Mouse (Mus musculus) midbrain, embryonic 12.5 days (tissue): ENCODE data around the gene Kcna3. TPM values are rescaled to one million over a fixed set of nuclear protein-coding genes. Genes with fewer than 3 reads are reported as not detected.

Experiments
- ATAC-seq: fragments of 200-750 bp; cut with Nextera tagmentation; 2 replicates; pipeline ENCODE4 v1.8.0; 2017; ENCODE audit warnings: low read depth, moderate TSS enrichment, moderate library complexity; ENCODE audit not compliant: low FRiP score
- H3K27ac ChIP-seq: fragments of 300-500 bp; sonication (generic); replicated peaks from 2 replicates; pipeline ENCODE4 v1.5.1; 2016; ENCODE audit warnings: mild to moderate bottlenecking
- H3K27me3 ChIP-seq: fragments of 300-500 bp; sonication (generic); 2 replicates; pipeline ENCODE4 v1.6.1; 2016; ENCODE audit warnings: mild to moderate bottlenecking
- H3K36me3 ChIP-seq: fragments of 300-500 bp; sonication (generic); 2 replicates; pipeline ENCODE4 v1.6.1; 2016
- H3K4me1 ChIP-seq: fragments of 300-500 bp; sonication (generic); 2 replicates; pipeline ENCODE4 v1.6.1; 2016
- H3K4me2 ChIP-seq: fragments of 300-500 bp; sonication (generic); replicated peaks from 2 replicates; pipeline ENCODE4 v1.6.1; 2016; ENCODE audit warnings: mild to moderate bottlenecking, moderate library complexity
- H3K4me3 ChIP-seq: fragments of 300-500 bp; sonication (generic); 2 replicates; pipeline ENCODE4 v1.5.1; 2016; ENCODE audit warnings: mild to moderate bottlenecking
- H3K9ac ChIP-seq: fragments of 300-500 bp; sonication (generic); replicated peaks from 2 replicates; pipeline ENCODE4 v1.6.1; 2016; ENCODE audit warnings: mild to moderate bottlenecking, moderate library complexity
- H3K9me3 ChIP-seq: fragments of 300-500 bp; sonication (generic); 2 replicates; pipeline ENCODE4 v1.6.1; 2016; ENCODE audit warnings: mild to moderate bottlenecking
- WGBS: fragments of 180-500 bp; shearing (Covaris S2); methylation state at CpG from one replicate; pipeline ENCODE4 v1.1.7; 2016; 5-methylcytosine and 5-hydroxymethylcytosine counted together
- polyA plus RNA-seq: library from polyadenylated mRNA; unstranded; fragments of >200 nt; fragmentation: Nextera tagmentation; extraction: Ambion mirVana; gene quantifications from 2 replicates; pipeline ENCODE4 v1.2.1, GENCODE M21; 2016

Kcna3 gene
- polyA plus RNA-seq, 1 experiment from 2014 or later: 8.9 TPM

- H3K27me3 ChIP-seq: no peaks in the 10 kb centered on the region
These were observed 31.3 kb downstream of the Kcna3 start for GRCm38 (mm10) chr3:107067245-107067644.

GRCm38 (mm10) chr3:107073863-107074262 lies 37.9 kb downstream of the Kcna3 start:
- no peak overlapping the region for H3K4me2 ChIP-seq
- H3K4me3 ChIP-seq: no peak overlapping the region

More at GRCm38 (mm10) chr3:107067245-107067644, 31.3 kb downstream of the Kcna3 start:
- H3K4me1 ChIP-seq: 0 out of 2 replicates have a peak, but pooled peaks cover 2% of the 10 kb centered on the region
- ATAC-seq: no peak
- no peak overlapping the region for H3K9ac ChIP-seq
- no peaks in the 10 kb centered on the region for H3K9me3 ChIP-seq
- no peak overlapping the region for H3K4me3 ChIP-seq
- WGBS: 77% methylated on average over 6 of the region's 6 CpGs
- peak overlapping the region; percentile 39; the same call in 1 of the 2 replicates for H3K27ac ChIP-seq
- no peak overlapping the region for H3K4me2 ChIP-seq
- no peaks in the 10 kb centered on the region for H3K36me3 ChIP-seq

GRCm38 (mm10) chr3:107075705-107076104 lies 39.7 kb downstream of the Kcna3 start:
- Histone ChIP-seq H3K36me3 (no peaks in the 10 kb centered on the region), H3K27me3 (no peaks in the 10 kb centered on the region), H3K4me2 (no peak overlapping the region), H3K27ac (no peak overlapping the region), H3K4me3 (no peak overlapping the region), H3K9ac (no peak overlapping the region), H3K9me3 (no peaks in the 10 kb centered on the region), H3K4me1 (no peaks in the 10 kb centered on the region)
- no peak for ATAC-seq
- 80% methylated on average over 1 of the region's 1 CpGs for WGBS

More at GRCm38 (mm10) chr3:107073863-107074262, 37.9 kb downstream of the Kcna3 start:
- H3K36me3 ChIP-seq: no peaks in the 10 kb centered on the region
- 68% methylated on average over 2 of the region's 2 CpGs for WGBS
- H3K4me1 ChIP-seq: no peaks in the 10 kb centered on the region
- H3K9ac ChIP-seq: no peak overlapping the region
- no peak overlapping the region for H3K27ac ChIP-seq
- no peaks in the 10 kb centered on the region for H3K27me3 ChIP-seq
- ATAC-seq: no peak
- H3K9me3 ChIP-seq: no peaks in the 10 kb centered on the region

- Histone ChIP-seq H3K27ac (no peak overlapping the region), H3K9ac (no peak overlapping the region), H3K4me1 (no peaks in the 10 kb centered on the region), H3K36me3 (no peaks in the 10 kb centered on the region), H3K4me3 (no peak overlapping the region), H3K4me2 (no peak overlapping the region), H3K27me3 (no peaks in the 10 kb centered on the region), H3K9me3 (no peaks in the 10 kb centered on the region)
- ATAC-seq: no peak
- 84% methylated on average over 3 of the region's 3 CpGs for WGBS
These were observed 40.7 kb downstream of the Kcna3 start for GRCm38 (mm10) chr3:107076658-107077057.

- H3K36me3 ChIP-seq: no peaks in the 10 kb centered on the region
- H3K4me3 ChIP-seq: no peak overlapping the region
- H3K9ac ChIP-seq: no peak overlapping the region
- no peak overlapping the region for H3K4me2 ChIP-seq
- H3K27ac ChIP-seq: no peak overlapping the region
- no peaks in the 10 kb centered on the region for H3K9me3 ChIP-seq
- no peaks in the 10 kb centered on the region for H3K27me3 ChIP-seq
- 86% methylated on average over 2 of the region's 2 CpGs for WGBS
- H3K4me1 ChIP-seq: no peaks in the 10 kb centered on the region
- ATAC-seq: no peak
These were observed 41.1 kb downstream of the Kcna3 start for GRCm38 (mm10) chr3:107077101-107077500.

GRCm38 (mm10) chr3:107080803-107081202 lies 44.8 kb downstream of the Kcna3 start:
- ATAC-seq: no peak
- H3K27me3 ChIP-seq: no peaks in the 10 kb centered on the region
- no peak overlapping the region for H3K9ac ChIP-seq
- no peaks in the 10 kb centered on the region for H3K4me1 ChIP-seq
- H3K36me3 ChIP-seq: no peaks in the 10 kb centered on the region
- no peak overlapping the region for H3K27ac ChIP-seq
- 84% methylated on average over 3 of the region's 3 CpGs for WGBS
- no peaks in the 10 kb centered on the region for H3K9me3 ChIP-seq
- H3K4me3 ChIP-seq: no peak overlapping the region
- no peak overlapping the region for H3K4me2 ChIP-seq

GRCm38 (mm10) chr3:107081227-107081626 lies 45.3 kb downstream of the Kcna3 start:
- ATAC-seq: peak; percentile 38; the same call in 1 of the 2 replicates

GRCm38 (mm10) chr3:107084586-107084985 lies 48.6 kb downstream of the Kcna3 start:
- Histone ChIP-seq H3K4me2 (no peak overlapping the region), H3K4me1 (no peaks in the 10 kb centered on the region), H3K4me3 (no peak overlapping the region), H3K9me3 (no peaks in the 10 kb centered on the region), H3K27ac (no peak overlapping the region), H3K36me3 (no peaks in the 10 kb centered on the region), H3K9ac (no peak overlapping the region), H3K27me3 (no peaks in the 10 kb centered on the region)
- WGBS: 79% methylated on average over 3 of the region's 3 CpGs
- ATAC-seq: no peak

More at GRCm38 (mm10) chr3:107081227-107081626, 45.3 kb downstream of the Kcna3 start:
- no peaks in the 10 kb centered on the region for H3K9me3 ChIP-seq
- no peaks in the 10 kb centered on the region for H3K36me3 ChIP-seq
- no peaks in the 10 kb centered on the region for H3K27me3 ChIP-seq
- 34% methylated on average over 3 of the region's 3 CpGs for WGBS
- H3K9ac ChIP-seq: no peak overlapping the region
- H3K27ac ChIP-seq: no peak overlapping the region
- no peaks in the 10 kb centered on the region for H3K4me1 ChIP-seq
- no peak overlapping the region for H3K4me2 ChIP-seq
- H3K4me3 ChIP-seq: no peak overlapping the region

- Histone ChIP-seq H3K27me3 (no peaks in the 10 kb centered on the region), H3K4me2 (no peak overlapping the region), H3K9ac (no peak overlapping the region), H3K27ac (no peak overlapping the region), H3K9me3 (no peaks in the 10 kb centered on the region), H3K36me3 (no peaks in the 10 kb centered on the region), H3K4me3 (no peak overlapping the region), H3K4me1 (no peaks in the 10 kb centered on the region)
- ATAC-seq: no peak
- WGBS: 91% methylated on average over 4 of the region's 4 CpGs
These were observed 51.4 kb downstream of the Kcna3 start for GRCm38 (mm10) chr3:107087410-107087809.

Other genes starting within 250 kb of the Kcna3 start
- gene Cd53, start 246.0 kb upstream of the Kcna3 start, polyA plus RNA-seq: 3.6 and 4.4 TPM in 2 replicates
- not detected in 2 replicates for gene Olfr266, start 209.9 kb upstream of the Kcna3 start, polyA plus RNA-seq
- 0.46 and 0.67 TPM in 2 replicates for gene Kcna2, start 65.0 kb downstream of the Kcna3 start, polyA plus RNA-seq
- not detected in 2 replicates for gene Kcna10, start 146.9 kb downstream of the Kcna3 start, polyA plus RNA-seq
- gene Cym, start 185.6 kb downstream of the Kcna3 start, polyA plus RNA-seq: not detected in 2 replicates
- gene A630076J17Rik, start 194.4 kb downstream of the Kcna3 start, polyA plus RNA-seq: not detected in 2 replicates
- gene Prok1, start 203.5 kb downstream of the Kcna3 start, polyA plus RNA-seq: not detected in 2 replicates
- gene Lamtor5, start 242.7 kb downstream of the Kcna3 start, polyA plus RNA-seq: 160 and 167 TPM in 2 replicates